Mouse (Mus musculus) intestine, embryonic 14.5 days (tissue): ENCODE data around the gene Tmprss2. TPM values are rescaled to one million over a fixed set of nuclear protein-coding genes. Genes with fewer than 3 reads are reported as not detected.
A peak's percentile ranks its signal among the peaks of the same experiment; 100 is the strongest.

Source experiments
- ATAC-seq: fragments of 200-750 bp; cut with Nextera tagmentation; replicated peaks from 2 replicates; pipeline ENCODE4 v1.8.0; 2017; ENCODE audit warnings: low read depth, moderate number of reproducible peaks, moderate TSS enrichment, moderate library complexity; ENCODE audit not compliant: low FRiP score, low TSS enrichment
- DNase-seq: peaks from one replicate; pipeline ENCODE4 v3.0.0-alpha.2; 2018; ENCODE audit warnings: low spot score
- H3K27ac ChIP-seq: fragments of 300-500 bp; sonication (generic); 2 replicates; pipeline ENCODE4 v1.5.1; 2014; ENCODE audit warnings: low read depth, mild to moderate bottlenecking, control low read depth
- H3K27me3 ChIP-seq: fragments of 300-500 bp; sonication (generic); replicated peaks from 2 replicates; pipeline ENCODE4 v1.6.1; 2014; ENCODE audit warnings: low read length, control low read depth; ENCODE audit not compliant: control insufficient read depth, insufficient read depth
- H3K36me3 ChIP-seq: fragments of 300-500 bp; sonication (generic); 2 replicates; pipeline ENCODE4 v1.6.1; 2014; ENCODE audit warnings: low read length, control low read depth; ENCODE audit not compliant: control insufficient read depth, insufficient read depth
- H3K4me1 ChIP-seq: fragments of 300-500 bp; sonication (generic); replicated peaks from 2 replicates; pipeline ENCODE4 v1.6.1; 2014; ENCODE audit warnings: low read length, control low read depth, mixed read lengths; ENCODE audit not compliant: control insufficient read depth, insufficient read depth
- H3K4me2 ChIP-seq: fragments of 300-500 bp; sonication (generic); 2 replicates; pipeline ENCODE4 v1.6.1; 2014; ENCODE audit warnings: low read length
- H3K4me3 ChIP-seq: fragments of 300-500 bp; sonication (generic); 2 replicates; pipeline ENCODE4 v1.5.1; 2014; ENCODE audit warnings: low read depth, low read length, control low read depth, mixed read lengths
- H3K9ac ChIP-seq: fragments of 300-500 bp; sonication (generic); 2 replicates; pipeline ENCODE4 v1.6.1; 2014; ENCODE audit warnings: mild to moderate bottlenecking, low read length
- H3K9me3 ChIP-seq: fragments of 300-500 bp; sonication (generic); 2 replicates; pipeline ENCODE4 v1.6.1; 2016; ENCODE audit warnings: low read length, control low read depth; ENCODE audit not compliant: control insufficient read depth
- WGBS: fragments of 180-500 bp; shearing (Covaris S2); extraction: QIAGEN DNeasy Blood & Tissue Kit; methylation state at CpG from one replicate; pipeline ENCODE4 v1.1.7; 2014; 5-methylcytosine and 5-hydroxymethylcytosine counted together
- polyA plus RNA-seq: library from polyadenylated mRNA; unstranded; fragments of >200 nt; fragmentation: Nextera tagmentation; extraction: Ambion mirVana; gene quantifications from 2 replicates; pipeline ENCODE4 v1.2.1, GENCODE M21; 2014

The Tmprss2 gene
- polyA plus RNA-seq, 1 experiment from 2014 or later: 25.5 TPM

DNA sequence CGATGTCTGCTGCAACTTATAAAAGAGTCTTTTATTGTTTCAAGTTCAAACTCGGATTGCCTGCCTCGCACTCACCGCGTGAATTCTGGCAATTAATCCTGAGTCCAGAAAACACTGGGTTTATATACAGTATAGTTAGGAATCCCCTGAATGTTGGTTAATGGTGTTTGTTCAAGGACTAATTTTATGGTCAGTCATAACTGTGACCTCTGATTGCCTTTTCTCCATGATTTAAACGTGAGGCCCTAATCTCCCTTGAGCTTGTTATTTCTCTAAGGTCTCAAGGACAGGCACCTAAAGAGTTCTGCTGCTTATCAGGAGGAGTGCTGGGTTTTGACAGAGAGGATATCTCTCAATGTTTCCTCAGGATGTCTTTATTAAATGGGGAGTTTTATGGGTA lies 89.0 kb downstream of the Tmprss2 start:
- Histone ChIP-seq H3K4me3 (no peak overlapping the region), H3K4me2 (no peak overlapping the region), H3K27ac (no peak overlapping the region), H3K9me3 (no peaks in the 10 kb centered on the region), H3K36me3 (no peaks in the 10 kb centered on the region), H3K27me3 (no peaks in the 10 kb centered on the region), H3K4me1 (no peaks in the 10 kb centered on the region), H3K9ac (no peak overlapping the region)
- 57% methylated on average over 6 of the region's 6 CpGs for WGBS
- no peak for DNase-seq
- peak; percentile 72; the same call in 1 of the 2 replicates for ATAC-seq

DNA sequence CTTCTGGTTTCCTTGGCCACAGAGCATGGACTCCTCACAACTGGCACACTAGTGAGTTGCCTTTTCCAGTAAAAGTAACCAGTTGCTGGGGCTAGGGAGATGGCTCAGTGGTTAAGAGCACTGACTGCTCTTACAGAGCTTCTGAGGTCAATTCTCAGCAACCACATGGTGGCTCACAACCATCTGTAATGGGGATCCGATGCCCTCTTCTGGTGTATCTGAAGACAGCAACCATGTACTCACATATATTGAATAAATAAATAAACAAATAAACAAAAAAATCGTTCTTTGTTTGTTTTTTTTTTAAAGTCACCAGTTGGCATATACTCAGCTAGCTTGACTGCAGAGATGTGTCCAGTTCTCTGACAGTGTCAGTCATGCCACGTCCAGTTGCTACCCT lies 94.7 kb downstream of the Tmprss2 start:
- no peak for ATAC-seq
- H3K4me3 ChIP-seq: no peak overlapping the region
- no peaks in the 10 kb centered on the region for H3K9me3 ChIP-seq
- H3K36me3 ChIP-seq: no peaks in the 10 kb centered on the region
- H3K4me2 ChIP-seq: no peak overlapping the region
- 71% methylated on average over 3 of the region's 3 CpGs for WGBS
- H3K27ac ChIP-seq: no peak overlapping the region
- no peaks in the 10 kb centered on the region for H3K27me3 ChIP-seq
- H3K9ac ChIP-seq: no peak overlapping the region
- DNase-seq: no peak
- H3K4me1 ChIP-seq: no peaks in the 10 kb centered on the region

Other genes starting within 250 kb of the Tmprss2 start
- 0.24 and 0.31 TPM in 2 replicates for gene Mx1, start 148.3 kb downstream of the Tmprss2 start, polyA plus RNA-seq
- gene Fam3b, start 96.4 kb downstream of the Tmprss2 start, polyA plus RNA-seq: 0.26 TPM in 1 of 2 replicates, not detected in the other
- 16.3 and 20.0 TPM in 2 replicates for gene Ripk4, start 152.6 kb upstream of the Tmprss2 start, polyA plus RNA-seq
- gene Prdm15, start 240.7 kb upstream of the Tmprss2 start, polyA plus RNA-seq: 9.7 and 10.8 TPM in 2 replicates